Comparison of ENCODE assay signal across 8 mouse cellular contexts in genomic region chr4:63118639-63119437, GRCm38 (mm10). TPM values are rescaled to one million over a fixed set of nuclear protein-coding genes. Genes with fewer than 3 reads are reported as not detected.
DNase-seq lines count a peak whose midpoint lies in the region; ATAC-seq and TF ChIP-seq lines count a peak whose summit lies in the region.

No protein-coding gene starts in this region.

- H3K9me3 ChIP-seq in ES-E14 (ENCODE audit: control insufficient read depth, insufficient read depth, low read depth, low read length), result no peaks in the 10 kb centered on the region
- H3K9me3 ChIP-seq in forebrain, embryonic 16.5 days (ENCODE audit: control insufficient read depth, low read length), result 0 out of 2 replicates have a peak, but pooled peaks cover 3% of the 10 kb centered on the region
- H3K9me3 ChIP-seq in liver, embryonic 15.5 days (replicated peaks), result no peaks in the 10 kb centered on the region
- H3K9me3 ChIP-seq in neural tube, embryonic 15.5 days (replicated peaks), result no peaks in the 10 kb centered on the region

- intact Hi-C loops in heart, postnatal 25 days (cut with DNase I), result loop anchor here (1.0 to 5.0 kb wide), 6 partner anchors 92 to 339 kb away; no protein-coding TSS in a partner anchor

- peak; percentile 94 for ATAC-seq in forebrain, embryonic 16.5 days
- peak; percentile 28; the same call in 1 of the 2 replicates for ATAC-seq in liver, embryonic 15.5 days (ENCODE audit: insufficient read depth)
- peak; percentile 87 for ATAC-seq in neural tube, embryonic 15.5 days (ENCODE audit: low FRiP score)

- no peaks in the 10 kb centered on the region for H3K36me3 ChIP-seq in ES-E14 (ENCODE audit: control insufficient read depth, insufficient read depth, low read length, poor library complexity, severe bottlenecking)
- peaks cover 6% of the 10 kb centered on the region; the same call in 1 of the 2 replicates for H3K36me3 ChIP-seq in forebrain, embryonic 16.5 days (ENCODE audit: control insufficient read depth, insufficient read depth)
- H3K36me3 ChIP-seq in liver, embryonic 15.5 days (replicated peaks), result peaks cover 5% of the 10 kb centered on the region; the same call in 1 of the 2 replicates
- H3K36me3 ChIP-seq in neural tube, embryonic 15.5 days, result peaks cover 38% of the 10 kb centered on the region

- H3K9ac ChIP-seq in ES-E14 (ENCODE audit: insufficient read depth, low read depth, low read length, poor library complexity, severe bottlenecking), result no peak overlapping the region
- H3K9ac ChIP-seq in forebrain, embryonic 16.5 days (replicated peaks; ENCODE audit: low read depth, low read length), result no peak overlapping the region
- no peak overlapping the region for H3K9ac ChIP-seq in liver, embryonic 15.5 days
- no peak overlapping the region for H3K9ac ChIP-seq in neural tube, embryonic 15.5 days (replicated peaks)

- no peaks in the 10 kb centered on the region for H3K4me1 ChIP-seq in ES-E14 (ENCODE audit: control insufficient read depth in 2 of 2, insufficient read depth in 2 of 2, low read length in 2 of 2, poor library complexity in 1 of 2)
- H3K4me1 ChIP-seq in forebrain, embryonic 16.5 days (replicated peaks; ENCODE audit: control insufficient read depth, insufficient read depth, low read length), result no peaks in the 10 kb centered on the region
- no peaks in the 10 kb centered on the region for H3K4me1 ChIP-seq in liver, embryonic 15.5 days (replicated peaks)
- H3K4me1 ChIP-seq in neural tube, embryonic 15.5 days, result no peaks in the 10 kb centered on the region

- WGBS in forebrain, embryonic 16.5 days, result 89% methylated on average over 5 of the region's 5 CpGs
- 89% methylated on average over 5 of the region's 5 CpGs for WGBS in large intestine, adult 2 months
- 50% methylated on average over 5 of the region's 5 CpGs for WGBS in liver, embryonic 15.5 days (ENCODE audit: insufficient replicate concordance)
- WGBS in neural tube, embryonic 15.5 days, result 84% methylated on average over 5 of the region's 5 CpGs

- peak; percentile 76 for DNase-seq in ES-E14 (ENCODE audit: low read depth, low spot score)
- DNase-seq in cerebellum, adult 11-12 months, result peak; percentile 41
- peak; percentile 50 for DNase-seq in heart, postnatal 25 days (ENCODE audit: low spot score)
- peak; percentile 36 for DNase-seq in large intestine, adult 2 months (ENCODE audit: low read depth, low spot score)
- peak; percentile 62 for DNase-seq in testis, postnatal 14 days (ENCODE audit: low spot score)

- no peaks in the 10 kb centered on the region for H3K27me3 ChIP-seq in forebrain, embryonic 16.5 days (replicated peaks; ENCODE audit: control insufficient read depth, insufficient read depth, low read length)
- H3K27me3 ChIP-seq in liver, embryonic 15.5 days, result no peaks in the 10 kb centered on the region
- H3K27me3 ChIP-seq in neural tube, embryonic 15.5 days (replicated peaks), result no peaks in the 10 kb centered on the region

- in situ Hi-C loops in ES-E14 (cut with MboI; ENCODE audit: low sequenced_read_pairs in 2 of 2, unreplicated experiment in 2 of 2), result no loop called here

- H3K27ac ChIP-seq in ES-E14 (ENCODE audit: insufficient read depth, low read depth, low read length, poor library complexity, severe bottlenecking), result no peak overlapping the region
- no peak overlapping the region for H3K27ac ChIP-seq in forebrain, embryonic 16.5 days (ENCODE audit: low read length)
- H3K27ac ChIP-seq in liver, embryonic 15.5 days (replicated peaks), result no peak overlapping the region
- no peak overlapping the region; the same call in 1 of the 2 replicates for H3K27ac ChIP-seq in neural tube, embryonic 15.5 days (replicated peaks)

- H3K4me2 ChIP-seq in forebrain, embryonic 16.5 days (ENCODE audit: low read length), result no peak overlapping the region
- no peak overlapping the region for H3K4me2 ChIP-seq in liver, embryonic 15.5 days
- H3K4me2 ChIP-seq in neural tube, embryonic 15.5 days, result no peak overlapping the region

- H3K4me3 ChIP-seq in ES-E14 (ENCODE audit: insufficient read depth in 1 of 2, low read depth in 1 of 2, low read length in 2 of 2, poor library complexity in 1 of 2, severe bottlenecking in 1 of 2), result no peak overlapping the region
- no peak overlapping the region for H3K4me3 ChIP-seq in forebrain, embryonic 16.5 days (replicated peaks; ENCODE audit: low read length)
- no peak overlapping the region for H3K4me3 ChIP-seq in liver, embryonic 15.5 days (replicated peaks)
- no peak overlapping the region for H3K4me3 ChIP-seq in neural tube, embryonic 15.5 days (replicated peaks)

TF ChIP-seq in ES-E14, 5 proteins besides CTCF, POLR2A, EP300 and RAD21:
- TF ChIP-seq ZC3H11A (IDR thresholded peaks at IDR 0.05; ENCODE audit: borderline replicate concordance, low read depth, low read length) (peak; percentile 89), HCFC1 (IDR thresholded peaks at IDR 0.05; ENCODE audit: borderline replicate concordance, insufficient read depth, low read length) (no peak)

RNA-seq across cellular contexts. Expression of gene Ambp, which starts 35.8 kb away (rescaled TPM):
- total RNA-seq in ES-E14 (2012; rRNA removed), result not detected in 2 replicates
- 0.22 TPM in 1 of 2 replicates, not detected in the other for polyA plus RNA-seq in forebrain, embryonic 16.5 days (2015; fragmentation: Nextera tagmentation; extraction: Ambion mirVana)
- not detected for total RNA-seq in heart, postnatal 25 days (2021)
- polyA plus RNA-seq in large intestine, adult 2 months (2012; rRNA removed), result 0.26 and 0.73 TPM in 2 replicates
- polyA plus RNA-seq in liver, embryonic 15.5 days (2015; fragmentation: Nextera tagmentation; extraction: Ambion mirVana), result 1,215 and 1,486 TPM in 2 replicates
- 0.28 and 3.2 TPM in 2 replicates for polyA plus RNA-seq in neural tube, embryonic 15.5 days (2015; fragmentation: Nextera tagmentation; extraction: Ambion mirVana)

RNA-seq across cellular contexts. Expression of gene Kif12, which starts 53.1 kb away (rescaled TPM):
- not detected in 2 replicates for total RNA-seq in ES-E14 (2012; rRNA removed)
- polyA plus RNA-seq in forebrain, embryonic 16.5 days (2015; fragmentation: Nextera tagmentation; extraction: Ambion mirVana), result 0.10 and 0.17 TPM in 2 replicates
- total RNA-seq in heart, postnatal 25 days (2021), result not detected
- polyA plus RNA-seq in large intestine, adult 2 months (2012; rRNA removed), result 4.8 and 6.3 TPM in 2 replicates
- 5.1 and 5.7 TPM in 2 replicates for polyA plus RNA-seq in liver, embryonic 15.5 days (2015; fragmentation: Nextera tagmentation; extraction: Ambion mirVana)
- 0.05 and 8.4 TPM in 2 replicates for polyA plus RNA-seq in neural tube, embryonic 15.5 days (2015; fragmentation: Nextera tagmentation; extraction: Ambion mirVana)

Comparison
In these comparisons a context has a peak if more than half of its experiments do, and no peak if none do; other contexts are left out.
1. ATAC-seq: peak in every context shown above with its lines; median percentile 94 in forebrain, embryonic 16.5 days; 87 in neural tube, embryonic 15.5 days; 28 in liver, embryonic 15.5 days.
2. RNA of gene Ambp, which starts 35.8 kb away (polyA plus RNA-seq): 1,215 to 1,486 TPM in liver, embryonic 15.5 days; 0.26 to 0.73 TPM in large intestine, adult 2 months, 0.28 to 3.2 TPM in neural tube, embryonic 15.5 days and 0.22 TPM in forebrain, embryonic 16.5 days; every median in the first group is over 100 times any median in the second.
3. Peak in every context shown above with its lines, with median percentiles within 50 percentile points of each other: DNase-seq.